Mouse (Mus musculus): ENCODE measurements around the gene Gm34653. TPM values are rescaled to one million over a fixed set of nuclear protein-coding genes. Genes with fewer than 3 reads are reported as not detected.

Gm34653 gene
- polyA plus RNA-seq, 1 experiment, result not detected

DNA sequence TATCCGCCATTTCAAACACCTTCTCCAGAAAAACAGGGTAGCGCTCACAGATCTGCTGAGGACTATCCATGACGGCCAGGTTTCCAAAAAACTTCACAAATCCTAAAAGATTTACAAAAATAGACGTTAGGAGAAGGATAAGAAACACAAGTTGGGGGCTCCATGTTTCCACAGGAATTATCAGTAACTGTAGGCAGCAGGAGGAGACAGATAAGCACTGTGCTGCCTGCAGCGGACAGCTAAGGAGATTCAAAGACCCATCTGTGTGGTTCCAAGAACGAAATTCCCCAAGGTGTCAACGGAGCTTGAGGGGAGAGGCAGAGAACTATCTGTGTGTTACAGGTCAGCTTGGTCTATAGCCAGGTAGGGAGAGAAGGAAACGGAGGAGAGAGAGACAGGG lies 24.9 kb downstream of the Gm34653 start:
- no peak for TF ChIP-seq CTCF (IDR thresholded peaks at IDR 0.05; ENCODE audit: control insufficient read depth, insufficient read depth, low read length)
- no peak for TF ChIP-seq POLR2A (IDR thresholded peaks at IDR 0.05; ENCODE audit: borderline replicate concordance, control insufficient read depth, low read depth, low read length)
- WGBS, result 78% methylated on average over 8 of the region's 8 CpGs
- Histone ChIP-seq H3K4me1 (ENCODE audit: control insufficient read depth, insufficient read depth, low read length) (no peaks in the 10 kb centered on the region), H3K4me3 (replicated peaks; ENCODE audit: control insufficient read depth, low read depth, low read length) (no peak overlapping the region), H3K27ac (ENCODE audit: control insufficient read depth, insufficient read depth, low read depth, low read length, poor library complexity) (no peak overlapping the region)

GRCm38 (mm10) chr2:34869680-34870079 lies 36.9 kb downstream of the Gm34653 start:
- 7% methylated on average over 5 of the region's 5 CpGs for WGBS
- Histone ChIP-seq H3K4me3 (replicated peaks; ENCODE audit: control insufficient read depth, low read depth, low read length) (peak overlapping the region; percentile 54), H3K4me1 (ENCODE audit: control insufficient read depth, insufficient read depth, low read length) (no peaks in the 10 kb centered on the region), H3K27ac (ENCODE audit: control insufficient read depth, insufficient read depth, low read depth, low read length, poor library complexity) (peak overlapping the region; percentile 43; the same call in 1 of the 2 replicates)
- TF ChIP-seq CTCF (IDR thresholded peaks at IDR 0.05; ENCODE audit: control insufficient read depth, insufficient read depth, low read length), result no peak
- TF ChIP-seq POLR2A (IDR thresholded peaks at IDR 0.05; ENCODE audit: borderline replicate concordance, control insufficient read depth, low read depth, low read length), result 0 out of 2 replicates have a peak, but pooled peaks have one; percentile 16

GRCm38 (mm10) chr2:34870520-34871474 lies 38.0 kb downstream of the Gm34653 start:
- peak overlapping the region; percentile 97 for H3K27ac ChIP-seq (ENCODE audit: control insufficient read depth, insufficient read depth, low read depth, low read length, poor library complexity)
- no peaks in the 10 kb centered on the region for H3K4me1 ChIP-seq (ENCODE audit: control insufficient read depth, insufficient read depth, low read length)
- TF ChIP-seq CTCF (IDR thresholded peaks at IDR 0.05; ENCODE audit: control insufficient read depth, insufficient read depth, low read length) (no peak), POLR2A (IDR thresholded peaks at IDR 0.05; ENCODE audit: borderline replicate concordance, control insufficient read depth, low read depth, low read length) (peak; percentile 89; the same call in 1 of the 2 replicates)
- peak overlapping the region; percentile 95 for H3K4me3 ChIP-seq (replicated peaks; ENCODE audit: control insufficient read depth, low read depth, low read length)
- under 1% methylated on average over 67 of the region's 67 CpGs for WGBS

- Histone ChIP-seq H3K27ac (ENCODE audit: control insufficient read depth, insufficient read depth, low read depth, low read length, poor library complexity) (no peak within 1 kb of the TSS), H3K4me3 (replicated peaks; ENCODE audit: control insufficient read depth, low read depth, low read length) (no peak within 1 kb of the TSS), H3K4me1 (ENCODE audit: control insufficient read depth, insufficient read depth, low read length) (no peaks in the 10 kb centered on the region)
- TF ChIP-seq CTCF (IDR thresholded peaks at IDR 0.05; ENCODE audit: control insufficient read depth, insufficient read depth, low read length), result no peak
- 45% methylated on average over 14 of the region's 14 CpGs for WGBS
Measured at GRCm38 (mm10) chr2:34874271-34874670, 41.5 kb downstream of the Gm34653 start, which contains the start of gene Cutal. Gene Cutal, plus strand, starts transcription at chr2:34874396.

GRCm38 (mm10) chr2:34874816-34875345 lies 42.1 kb downstream of the Gm34653 start, which contains the start of gene Psmd5:
Gene Psmd5, minus strand, starts transcription at chr2:34874968.
- H3K27ac ChIP-seq (ENCODE audit: control insufficient read depth, insufficient read depth, low read depth, low read length, poor library complexity), result no peak within 1 kb of the TSS
- WGBS, result 54% methylated on average over 8 of the region's 8 CpGs
- no peak within 1 kb of the TSS for H3K4me3 ChIP-seq (replicated peaks; ENCODE audit: control insufficient read depth, low read depth, low read length)
- TF ChIP-seq POLR2A (IDR thresholded peaks at IDR 0.05; ENCODE audit: borderline replicate concordance, control insufficient read depth, low read depth, low read length) (no peak), CTCF (IDR thresholded peaks at IDR 0.05; ENCODE audit: control insufficient read depth, insufficient read depth, low read length) (no peak)
- no peaks in the 10 kb centered on the region for H3K4me1 ChIP-seq (ENCODE audit: control insufficient read depth, insufficient read depth, low read length)

GRCm38 (mm10) chr2:34880054-34880453 lies 47.2 kb downstream of the Gm34653 start:
- WGBS, result 78% methylated on average over 10 of the region's 10 CpGs
- no peaks in the 10 kb centered on the region for H3K4me1 ChIP-seq (ENCODE audit: control insufficient read depth, insufficient read depth, low read length)
- TF ChIP-seq POLR2A (IDR thresholded peaks at IDR 0.05; ENCODE audit: borderline replicate concordance, control insufficient read depth, low read depth, low read length), result no peak
- TF ChIP-seq CTCF (IDR thresholded peaks at IDR 0.05; ENCODE audit: control insufficient read depth, insufficient read depth, low read length), result no peak
- H3K4me3 ChIP-seq (replicated peaks; ENCODE audit: control insufficient read depth, low read depth, low read length), result no peak overlapping the region
- H3K27ac ChIP-seq (ENCODE audit: control insufficient read depth, insufficient read depth, low read depth, low read length, poor library complexity), result no peak overlapping the region

- no peak overlapping the region for H3K4me3 ChIP-seq (replicated peaks; ENCODE audit: control insufficient read depth, low read depth, low read length)
- TF ChIP-seq CTCF (IDR thresholded peaks at IDR 0.05; ENCODE audit: control insufficient read depth, insufficient read depth, low read length) (no peak), POLR2A (IDR thresholded peaks at IDR 0.05; ENCODE audit: borderline replicate concordance, control insufficient read depth, low read depth, low read length) (no peak)
- WGBS, result 82% methylated on average over 2 of the region's 2 CpGs
Measured at GRCm38 (mm10) chr2:34882757-34883156, 50.0 kb downstream of the Gm34653 start.

GRCm38 (mm10) chr2:34883190-34883589 lies 50.4 kb downstream of the Gm34653 start:
- H3K27ac ChIP-seq (ENCODE audit: control insufficient read depth, insufficient read depth, low read depth, low read length, poor library complexity), result no peak overlapping the region
- H3K4me3 ChIP-seq (replicated peaks; ENCODE audit: control insufficient read depth, low read depth, low read length), result no peak overlapping the region
- no peaks in the 10 kb centered on the region for H3K4me1 ChIP-seq (ENCODE audit: control insufficient read depth, insufficient read depth, low read length)
- TF ChIP-seq POLR2A (IDR thresholded peaks at IDR 0.05; ENCODE audit: borderline replicate concordance, control insufficient read depth, low read depth, low read length) (no peak), CTCF (IDR thresholded peaks at IDR 0.05; ENCODE audit: control insufficient read depth, insufficient read depth, low read length) (no peak)
- 78% methylated on average over 5 of the region's 5 CpGs for WGBS

More at GRCm38 (mm10) chr2:34882757-34883156, 50.0 kb downstream of the Gm34653 start:
- no peak overlapping the region for H3K27ac ChIP-seq (ENCODE audit: control insufficient read depth, insufficient read depth, low read depth, low read length, poor library complexity)
- no peaks in the 10 kb centered on the region for H3K4me1 ChIP-seq (ENCODE audit: control insufficient read depth, insufficient read depth, low read length)
